Mouse (Mus musculus): ENCODE data around the gene Zfp709.

- TF ChIP-seq POLR2A (IDR thresholded peaks at IDR 0.05; ENCODE audit: insufficient read depth, low read depth, low read length) (no peak), CTCF (IDR thresholded peaks at IDR 0.05; ENCODE audit: insufficient read depth, low read depth, low read length) (no peak)
These were observed 25.0 kb downstream of the Zfp709 start for GRCm38 (mm10) chr8:71906809-71907208.
